Mouse (Mus musculus): ENCODE measurements at regions not wholly inside any gene's neighbourhood (a gene's known extent, or its start where the extent isn't known, plus 50 kb on each side); places are given as distances from the start of the nearest gene placed in this dataset.

GRCm38 (mm10) chr13:48083294-48083693 is 177.7 kb upstream of the Id4 start:
- TF ChIP-seq CTCF (IDR thresholded peaks at IDR 0.05; ENCODE audit: low read depth) (no peak), EP300 (optimal IDR thresholded peaks at IDR 0.05) (no peak)
- no peaks in the 10 kb centered on the region for H3K9me3 ChIP-seq (ENCODE audit: control insufficient read depth, low read length)
- DNase-seq (ENCODE audit: low spot score) (no peak), ATAC-seq (ENCODE audit: low FRiP score, low TSS enrichment) (no peak)
- H3K36me3 ChIP-seq (ENCODE audit: control insufficient read depth, insufficient read depth, low read length), result no peaks in the 10 kb centered on the region
- H3K27ac ChIP-seq (replicated peaks), result no peak overlapping the region
- WGBS, result 67% methylated on average over 2 of the region's 2 CpGs
- no peak overlapping the region for H3K4me2 ChIP-seq (replicated peaks; ENCODE audit: low read depth)
- no peak overlapping the region for H3K4me3 ChIP-seq (ENCODE audit: low read depth, low read length)
- H3K4me1 ChIP-seq (replicated peaks; ENCODE audit: control insufficient read depth, insufficient read depth), result no peaks in the 10 kb centered on the region
- no peaks in the 10 kb centered on the region for H3K27me3 ChIP-seq (ENCODE audit: control insufficient read depth, insufficient read depth, low read length)
- H3K9ac ChIP-seq (ENCODE audit: low read length), result no peak overlapping the region

- Histone ChIP-seq H3K4me1 (replicated peaks; ENCODE audit: control insufficient read depth, insufficient read depth) (no peaks in the 10 kb centered on the region), H3K36me3 (ENCODE audit: control insufficient read depth, insufficient read depth, low read length) (no peaks in the 10 kb centered on the region), H3K9ac (ENCODE audit: low read length) (no peak overlapping the region), H3K4me2 (replicated peaks; ENCODE audit: low read depth) (no peak overlapping the region), H3K27ac (replicated peaks) (no peak overlapping the region), H3K4me3 (ENCODE audit: low read depth, low read length) (no peak overlapping the region), H3K9me3 (ENCODE audit: control insufficient read depth, low read length) (no peaks in the 10 kb centered on the region), H3K27me3 (ENCODE audit: control insufficient read depth, insufficient read depth, low read length) (no peaks in the 10 kb centered on the region)
- TF ChIP-seq CTCF (IDR thresholded peaks at IDR 0.05; ENCODE audit: low read depth) (no peak), EP300 (optimal IDR thresholded peaks at IDR 0.05) (no peak)
- DNase-seq (ENCODE audit: low spot score) (no peak), ATAC-seq (ENCODE audit: low FRiP score, low TSS enrichment) (no peak)
Measured at GRCm38 (mm10) chr13:48083807-48084206, 177.2 kb upstream of the Id4 start.

GRCm38 (mm10) chr13:48094275-48095035 is 166.6 kb upstream of the Id4 start:
- no peak overlapping the region for H3K9ac ChIP-seq (ENCODE audit: low read length)
- H3K9me3 ChIP-seq (ENCODE audit: control insufficient read depth, low read length), result no peaks in the 10 kb centered on the region
- H3K4me3 ChIP-seq (ENCODE audit: low read depth, low read length), result no peak overlapping the region
- H3K36me3 ChIP-seq (ENCODE audit: control insufficient read depth, insufficient read depth, low read length), result no peaks in the 10 kb centered on the region
- H3K4me1 ChIP-seq (replicated peaks; ENCODE audit: control insufficient read depth, insufficient read depth), result no peaks in the 10 kb centered on the region
- ATAC-seq (ENCODE audit: low FRiP score, low TSS enrichment) (no peak), DNase-seq (ENCODE audit: low spot score) (no peak)
- no peak overlapping the region for H3K4me2 ChIP-seq (replicated peaks; ENCODE audit: low read depth)
- 84% methylated on average over 16 of the region's 16 CpGs for WGBS
- TF ChIP-seq CTCF (IDR thresholded peaks at IDR 0.05; ENCODE audit: low read depth), result no peak
- no peak for TF ChIP-seq EP300 (optimal IDR thresholded peaks at IDR 0.05)
- no peaks in the 10 kb centered on the region for H3K27me3 ChIP-seq (ENCODE audit: control insufficient read depth, insufficient read depth, low read length)
- no peak overlapping the region for H3K27ac ChIP-seq (replicated peaks)

GRCm38 (mm10) chr13:48102156-48102555 is 158.9 kb upstream of the Id4 start:
- DNase-seq (ENCODE audit: low spot score), result no peak
- no peak overlapping the region for H3K4me2 ChIP-seq (replicated peaks; ENCODE audit: low read depth)
- no peak overlapping the region for H3K9ac ChIP-seq (ENCODE audit: low read length)
- no peak overlapping the region for H3K27ac ChIP-seq (replicated peaks)
- no peaks in the 10 kb centered on the region for H3K9me3 ChIP-seq (ENCODE audit: control insufficient read depth, low read length)
- H3K4me1 ChIP-seq (replicated peaks; ENCODE audit: control insufficient read depth, insufficient read depth), result no peaks in the 10 kb centered on the region
- no peak for ATAC-seq (ENCODE audit: low FRiP score, low TSS enrichment)
- H3K4me3 ChIP-seq (ENCODE audit: low read depth, low read length), result no peak overlapping the region
- WGBS, result 72% methylated on average over 8 of the region's 8 CpGs
- TF ChIP-seq EP300 (optimal IDR thresholded peaks at IDR 0.05) (no peak), CTCF (IDR thresholded peaks at IDR 0.05; ENCODE audit: low read depth) (no peak)
- no peaks in the 10 kb centered on the region for H3K27me3 ChIP-seq (ENCODE audit: control insufficient read depth, insufficient read depth, low read length)
- no peaks in the 10 kb centered on the region for H3K36me3 ChIP-seq (ENCODE audit: control insufficient read depth, insufficient read depth, low read length)

GRCm38 (mm10) chr13:48102576-48102975 is 158.5 kb upstream of the Id4 start:
- no peak for DNase-seq (ENCODE audit: low spot score)
- no peaks in the 10 kb centered on the region for H3K4me1 ChIP-seq (replicated peaks; ENCODE audit: control insufficient read depth, insufficient read depth)
- H3K4me2 ChIP-seq (replicated peaks; ENCODE audit: low read depth), result no peak overlapping the region
- no peaks in the 10 kb centered on the region for H3K9me3 ChIP-seq (ENCODE audit: control insufficient read depth, low read length)
- TF ChIP-seq EP300 (optimal IDR thresholded peaks at IDR 0.05), result no peak
- TF ChIP-seq CTCF (IDR thresholded peaks at IDR 0.05; ENCODE audit: low read depth), result no peak
- H3K9ac ChIP-seq (ENCODE audit: low read length), result no peak overlapping the region
- no peak for ATAC-seq (ENCODE audit: low FRiP score, low TSS enrichment)
- H3K36me3 ChIP-seq (ENCODE audit: control insufficient read depth, insufficient read depth, low read length), result no peaks in the 10 kb centered on the region
- 65% methylated on average over 7 of the region's 7 CpGs for WGBS
- no peaks in the 10 kb centered on the region for H3K27me3 ChIP-seq (ENCODE audit: control insufficient read depth, insufficient read depth, low read length)
- H3K4me3 ChIP-seq (ENCODE audit: low read depth, low read length), result no peak overlapping the region
- H3K27ac ChIP-seq (replicated peaks), result no peak overlapping the region

GRCm38 (mm10) chr13:48104766-48105165 is 156.3 kb upstream of the Id4 start:
- Histone ChIP-seq H3K27me3 (ENCODE audit: control insufficient read depth, insufficient read depth, low read length) (no peaks in the 10 kb centered on the region), H3K4me1 (replicated peaks; ENCODE audit: control insufficient read depth, insufficient read depth) (no peaks in the 10 kb centered on the region), H3K27ac (replicated peaks) (no peak overlapping the region), H3K9ac (ENCODE audit: low read length) (no peak overlapping the region), H3K9me3 (ENCODE audit: control insufficient read depth, low read length) (no peaks in the 10 kb centered on the region), H3K36me3 (ENCODE audit: control insufficient read depth, insufficient read depth, low read length) (no peaks in the 10 kb centered on the region), H3K4me3 (ENCODE audit: low read depth, low read length) (no peak overlapping the region), H3K4me2 (replicated peaks; ENCODE audit: low read depth) (no peak overlapping the region)
- TF ChIP-seq CTCF (IDR thresholded peaks at IDR 0.05; ENCODE audit: low read depth), result no peak
- TF ChIP-seq EP300 (optimal IDR thresholded peaks at IDR 0.05), result no peak
- 52% methylated on average over 6 of the region's 6 CpGs for WGBS
- DNase-seq (ENCODE audit: low spot score), result no peak
- ATAC-seq (ENCODE audit: low FRiP score, low TSS enrichment), result no peak
